Mouse (Mus musculus): ENCODE measurements around the gene Dhx38. TPM values are rescaled to one million over a fixed set of nuclear protein-coding genes. Genes with fewer than 3 reads are reported as not detected.
A peak's percentile ranks its signal among the peaks of the same experiment; 100 is the strongest.

Gene Dhx38
- total RNA-seq (2021) = 10 to 100 TPM; 26.3 to 28.2 TPM

DNA sequence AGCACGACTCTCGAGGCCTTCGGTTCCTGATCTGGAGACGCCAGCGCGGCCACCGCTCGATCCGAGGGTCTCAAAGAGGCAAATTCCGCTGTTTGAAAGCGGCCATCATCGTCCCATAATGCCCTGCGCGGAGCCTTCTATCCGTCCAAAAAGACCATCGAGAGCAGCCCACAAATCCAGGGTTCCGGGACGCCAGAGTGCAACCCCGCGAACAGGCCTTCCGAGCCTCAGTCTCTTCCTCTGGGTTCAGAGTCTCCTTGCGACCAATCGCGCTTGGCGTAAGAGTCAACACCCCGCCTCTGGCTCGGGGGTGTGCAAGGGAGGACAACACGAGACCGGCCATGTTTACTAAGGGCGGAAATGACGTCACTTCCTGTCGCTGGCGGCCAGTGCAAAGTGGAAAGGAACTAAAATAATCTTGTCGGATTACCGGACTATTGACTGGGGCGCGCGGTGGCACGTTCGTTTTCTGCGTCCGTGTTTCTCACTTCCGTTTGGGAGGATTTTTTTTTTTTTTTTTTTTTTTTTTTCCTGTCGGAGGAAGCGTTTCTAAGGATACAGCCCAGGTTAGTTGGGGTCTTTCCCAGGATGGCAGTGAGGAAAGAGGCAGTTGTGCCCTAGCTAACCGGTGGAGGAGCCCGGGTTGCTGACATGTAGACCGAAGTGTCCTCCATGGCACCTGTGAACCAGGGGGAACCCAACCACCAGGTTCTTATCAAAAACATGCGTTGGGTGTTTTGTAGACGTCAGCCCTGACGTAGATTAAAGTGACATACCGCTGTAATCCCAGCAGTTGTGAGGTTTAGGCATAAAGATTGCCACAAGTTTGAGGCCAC lies at the start of gene Dhx38, which contains the start of gene Txnl4b:
TSS of gene Dhx38 (minus strand) at position 364 of the 836 bp plus-strand sequence.
TSS of gene Txnl4b (plus strand) at position 395 of the 836 bp plus-strand sequence.
- DNase-seq (ENCODE audit: low spot score in 2 of 2) = peak; percentile 98 to 100
- intact Hi-C loops (cut with DNase I) = loop anchor here (1.0 to 5.0 kb wide), 3 partner anchors 43 to 1977 kb away; partner anchors contain the start of genes Ap1g1, Dhodh and Psmd7

DNA sequence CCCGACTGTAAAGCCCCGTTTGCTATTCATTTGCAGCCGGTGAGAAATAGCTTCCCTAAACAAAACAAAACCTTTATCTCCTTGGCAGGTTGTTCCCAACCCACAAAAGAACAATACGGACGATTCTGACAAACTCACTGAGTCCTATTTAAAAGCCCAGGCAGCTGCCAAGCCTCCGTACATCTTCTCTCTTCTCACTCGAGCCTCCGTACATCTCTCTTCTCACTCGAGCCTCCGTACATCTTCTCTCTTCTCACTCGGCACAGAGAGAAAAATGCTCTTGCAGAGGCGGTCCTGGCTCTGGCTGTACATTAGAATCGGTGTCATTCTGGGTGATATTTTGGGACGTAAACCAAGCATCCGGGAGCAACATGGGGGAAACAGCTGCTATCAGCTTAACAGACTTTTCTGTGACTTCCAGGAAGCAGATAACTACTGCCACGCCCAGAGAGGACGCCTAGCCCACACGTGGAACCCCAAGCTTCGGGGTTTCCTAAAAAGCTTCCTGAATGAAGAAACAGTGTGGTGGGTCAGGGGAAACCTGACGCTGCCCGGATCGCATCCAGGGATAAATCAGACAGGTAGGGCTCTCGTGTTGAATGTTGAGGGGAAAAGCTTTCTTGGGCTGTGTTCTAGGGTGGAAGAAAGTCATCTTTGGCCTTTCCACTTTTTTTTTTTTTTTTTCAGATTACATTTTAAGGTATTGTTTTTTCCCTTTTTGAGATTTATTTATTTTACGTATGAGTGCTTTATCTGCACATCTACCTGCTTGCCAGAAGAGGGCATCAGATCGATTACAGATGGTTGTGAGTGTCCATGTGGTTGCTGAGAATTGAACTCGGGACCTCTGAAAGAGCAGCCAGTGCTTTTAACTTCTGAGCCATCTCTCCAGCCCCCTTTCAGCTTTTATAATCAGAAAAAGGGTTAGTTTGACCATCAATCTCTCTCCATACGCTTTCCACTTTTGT lies 48.9 kb upstream of the Dhx38 start, which contains the start of gene Pkd1l3:
TSS of gene Pkd1l3 (plus strand) at position 275 of the 968 bp plus-strand sequence.
- intact Hi-C loops (cut with DNase I) = no loop called here
- DNase-seq (ENCODE audit: low spot score in 2 of 2) = peak in 1 of 2 experiments; percentile 58

DNA sequence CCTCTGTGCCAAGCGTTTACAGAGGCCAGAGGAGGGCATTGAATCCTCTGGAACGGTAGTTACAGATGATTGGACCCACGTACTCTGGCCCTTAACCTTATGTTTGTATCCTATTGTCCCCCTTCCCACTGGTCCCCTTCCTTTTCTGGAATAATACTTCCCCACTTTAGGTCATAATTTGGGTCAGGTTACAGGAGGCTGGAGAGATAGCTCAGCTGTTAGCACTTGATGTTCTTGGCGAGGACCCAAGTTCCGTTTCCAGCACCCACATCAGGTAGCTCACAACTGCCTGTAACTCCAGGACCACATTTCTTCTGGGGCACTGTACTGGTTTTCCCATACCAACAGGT lies 43.5 kb upstream of the Dhx38 start:
- intact Hi-C loops (cut with DNase I) = loop anchor here (2.0 to 5.0 kb wide), 3 partner anchors 44 to 98 kb away; partner anchors contain the start of genes Dhx38, Ist1, Txnl4b and Zfp821
- peak in 1 of 2 experiments; percentile 8 for DNase-seq (ENCODE audit: low spot score in 2 of 2)

DNA sequence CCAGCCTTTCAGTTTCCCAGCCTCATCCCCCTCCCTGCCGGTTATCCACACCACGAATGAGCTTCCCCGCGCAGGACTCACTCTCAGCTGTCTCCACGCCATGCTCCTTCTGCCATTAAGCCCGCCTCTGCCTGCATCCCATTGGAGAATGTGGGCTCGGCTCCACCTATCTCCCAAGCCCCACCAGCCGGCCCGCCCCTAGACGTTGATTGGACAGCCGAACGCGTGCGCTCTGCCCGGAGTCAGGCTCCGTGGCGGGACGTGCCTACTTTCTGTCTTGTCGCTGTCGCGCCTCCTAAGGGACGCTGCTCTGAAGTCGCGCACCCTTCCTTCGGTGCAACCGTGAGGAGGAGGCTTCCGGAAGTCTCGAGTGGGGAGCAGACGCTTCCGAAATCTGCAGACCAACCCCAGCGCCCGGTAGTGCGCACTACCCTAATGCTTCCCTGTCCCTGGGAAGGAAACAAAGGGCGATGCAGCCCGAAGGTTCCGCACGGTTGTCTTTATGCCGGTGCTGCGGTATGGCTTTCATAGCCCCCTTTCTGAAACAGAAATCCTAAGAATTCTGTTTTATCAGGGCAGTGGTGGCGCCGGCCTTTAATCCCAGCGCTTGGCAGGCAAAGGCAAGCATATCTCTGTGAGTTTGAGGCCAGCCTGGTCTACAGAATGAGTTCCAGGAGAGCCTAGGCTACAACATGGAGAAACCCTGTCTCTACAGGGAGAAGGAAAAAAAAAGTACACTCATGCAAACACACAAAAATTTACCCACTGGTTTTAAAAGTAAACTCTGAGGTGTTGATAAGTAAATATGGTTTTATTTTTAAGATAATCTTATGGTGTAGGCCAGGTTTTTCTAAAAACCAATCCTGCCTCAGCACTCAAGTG lies 42.9 kb upstream of the Dhx38 start, which contains the start of gene Dhodh:
TSS of gene Dhodh (minus strand) at position 403 of the 882 bp plus-strand sequence.
- intact Hi-C loops (cut with DNase I) = loop anchor here (2.0 to 5.0 kb wide), 3 partner anchors 44 to 99 kb away; partner anchors contain the start of genes Dhx38, Ist1, Txnl4b and Zfp821
- peak; percentile 96 to 99 for DNase-seq (ENCODE audit: low spot score in 2 of 2)

GRCm38 (mm10) chr8:109607650-109608049 lies 42.0 kb upstream of the Dhx38 start:
- intact Hi-C loops (cut with DNase I) = loop anchor here (2.0 to 5.0 kb wide), 3 partner anchors 43 to 100 kb away; partner anchors contain the start of genes Dhx38, Ist1, Txnl4b and Zfp821
- peak in 1 of 2 experiments; percentile 9 for DNase-seq (ENCODE audit: low spot score in 2 of 2)

GRCm38 (mm10) chr8:109606725-109607124 lies 41.1 kb upstream of the Dhx38 start:
- intact Hi-C loops (cut with DNase I) = loop anchor here (5.0 kb wide), 2 partner anchors 86 to 101 kb away; partner anchors contain the start of genes Ist1 and Zfp821
- DNase-seq (ENCODE audit: low spot score in 2 of 2) = peak in 1 of 2 experiments; percentile 30

GRCm38 (mm10) chr8:109595854-109596253 lies 30.2 kb upstream of the Dhx38 start:
- peak; percentile 21 to 29 for DNase-seq (ENCODE audit: low spot score in 2 of 2)

DNA sequence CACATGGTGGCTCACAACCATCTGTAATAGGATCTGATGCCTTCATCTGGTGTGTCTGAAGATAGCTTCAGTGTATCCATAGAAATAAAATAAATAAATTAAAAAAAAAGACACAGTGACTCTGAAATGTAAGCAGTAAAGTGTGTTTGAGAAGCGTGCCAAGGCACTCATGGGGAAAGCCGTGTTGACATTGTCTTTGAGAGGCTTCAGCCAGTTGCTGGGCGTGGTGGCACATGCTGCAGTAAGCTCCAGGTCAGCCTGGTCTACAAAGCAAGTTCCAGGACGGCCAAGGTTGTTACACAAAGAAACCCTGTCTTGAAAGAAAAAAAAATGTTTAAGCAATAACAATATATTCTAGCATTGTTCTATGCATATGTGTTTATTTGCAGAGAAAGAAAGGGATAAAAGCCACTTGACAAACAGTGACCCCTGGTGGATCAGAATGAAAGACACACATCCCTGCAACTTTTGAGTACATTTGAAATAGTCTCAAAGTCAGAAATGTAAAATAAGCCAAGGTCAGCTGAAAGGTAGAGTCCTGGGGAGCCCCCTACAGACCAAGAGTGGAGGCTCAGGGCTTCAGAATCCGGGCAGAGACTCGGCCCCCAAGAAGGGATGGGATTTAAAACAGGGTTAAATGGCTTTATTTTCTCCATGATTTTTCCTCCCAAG lies 27.6 kb upstream of the Dhx38 start:
- peak in 1 of 2 experiments; percentile 32 for DNase-seq (ENCODE audit: low spot score in 2 of 2)
- intact Hi-C loops (cut with DNase I) = no loop called here

More at GRCm38 (mm10) chr8:109595854-109596253, 30.2 kb upstream of the Dhx38 start:
- intact Hi-C loops (cut with DNase I) = no loop called here

DNA sequence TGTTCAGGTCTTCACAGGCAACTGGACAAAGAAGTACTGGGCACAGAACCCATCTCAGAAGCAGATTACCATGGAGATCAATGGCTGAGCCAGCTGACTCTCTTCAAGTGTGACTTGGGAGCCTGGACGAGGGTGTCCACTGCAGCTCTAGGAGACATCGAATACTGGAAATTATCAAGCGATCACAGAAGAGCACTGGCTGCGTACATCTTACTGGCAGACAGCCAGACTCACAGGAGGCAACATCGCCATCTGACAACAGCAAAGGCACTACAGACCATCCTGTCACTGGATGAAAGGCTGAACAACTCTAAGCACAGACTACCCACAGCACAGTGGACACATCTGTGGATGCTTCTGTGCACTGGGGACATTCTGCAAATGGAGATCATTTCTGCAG lies 26.5 kb upstream of the Dhx38 start:
- intact Hi-C loops (cut with DNase I) = no loop called here
- no peak for DNase-seq (ENCODE audit: low spot score in 2 of 2)

DNA sequence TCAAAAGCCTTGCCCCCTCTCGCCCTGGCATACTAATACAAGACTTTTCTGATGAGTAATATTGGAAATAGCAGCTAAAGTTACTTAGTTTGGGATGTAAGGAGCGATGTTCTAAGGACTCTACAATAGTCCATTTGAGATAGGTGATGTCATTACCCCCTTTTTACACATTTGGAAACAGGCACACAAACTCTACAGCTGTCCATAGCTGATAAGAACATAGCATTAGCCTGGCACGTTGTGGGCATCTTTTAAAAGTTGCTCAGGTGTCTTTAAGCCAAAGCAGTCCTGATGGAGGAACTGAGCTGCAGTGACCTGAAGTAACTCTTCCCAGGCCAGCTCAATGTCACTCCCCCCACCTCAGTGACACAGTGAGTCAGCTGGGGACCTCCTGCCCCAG lies 25.7 kb upstream of the Dhx38 start:
- intact Hi-C loops (cut with DNase I) = no loop called here
- DNase-seq (ENCODE audit: low spot score in 2 of 2) = no peak

DNA sequence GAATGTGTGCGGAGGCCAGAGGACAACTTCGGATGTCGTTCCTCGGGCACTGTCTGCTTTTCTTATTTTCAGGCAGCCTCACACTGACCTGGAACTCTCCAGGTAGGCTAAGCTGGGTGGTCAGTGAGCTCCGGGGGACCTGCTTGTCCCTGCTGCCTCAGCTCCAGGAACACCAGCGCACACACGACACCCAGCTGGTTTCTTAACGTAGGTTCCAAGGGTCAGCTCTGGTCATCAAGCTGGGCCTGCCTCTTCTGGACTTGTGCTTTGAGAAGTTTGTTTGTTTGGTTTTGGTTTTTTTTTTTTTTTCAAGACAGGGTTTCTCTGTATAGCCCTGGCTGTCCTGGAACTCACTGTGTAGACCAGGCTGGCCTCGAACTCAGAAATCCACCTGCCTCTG lies 25.2 kb upstream of the Dhx38 start:
- no peak for DNase-seq (ENCODE audit: low spot score in 2 of 2)
- intact Hi-C loops (cut with DNase I) = no loop called here

DNA sequence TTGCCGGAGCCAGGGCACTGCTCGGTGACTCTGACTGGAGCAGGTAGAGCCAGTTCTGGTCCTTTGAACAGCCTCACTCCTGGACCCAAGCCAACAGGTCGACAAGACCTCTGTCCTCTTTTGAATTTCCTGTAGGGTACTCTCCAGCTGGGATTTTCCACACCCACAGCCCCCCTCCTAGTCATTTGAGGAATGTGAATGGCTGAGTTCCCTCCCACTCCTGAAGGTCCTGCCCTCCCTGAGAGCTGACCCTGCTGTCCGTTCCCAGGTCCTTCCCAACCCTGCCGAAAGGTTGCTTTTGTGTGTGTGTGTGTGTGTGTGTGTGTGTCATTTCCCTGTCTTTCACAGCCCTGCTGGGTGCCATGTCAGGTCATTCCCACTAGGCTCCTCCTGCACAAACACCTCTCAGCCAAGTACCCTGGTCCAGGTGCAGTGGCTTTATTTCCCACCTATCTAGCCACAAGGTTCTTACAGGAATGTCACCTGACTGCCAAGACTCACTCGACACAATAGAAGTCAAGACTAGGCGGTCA lies 21.4 kb upstream of the Dhx38 start:
- DNase-seq (ENCODE audit: low spot score in 2 of 2) = no peak
- intact Hi-C loops (cut with DNase I) = no loop called here

GRCm38 (mm10) chr8:109585652-109586051 lies 20.0 kb upstream of the Dhx38 start:
- intact Hi-C loops (cut with DNase I) = no loop called here
- DNase-seq (ENCODE audit: low spot score in 2 of 2) = no peak

DNA sequence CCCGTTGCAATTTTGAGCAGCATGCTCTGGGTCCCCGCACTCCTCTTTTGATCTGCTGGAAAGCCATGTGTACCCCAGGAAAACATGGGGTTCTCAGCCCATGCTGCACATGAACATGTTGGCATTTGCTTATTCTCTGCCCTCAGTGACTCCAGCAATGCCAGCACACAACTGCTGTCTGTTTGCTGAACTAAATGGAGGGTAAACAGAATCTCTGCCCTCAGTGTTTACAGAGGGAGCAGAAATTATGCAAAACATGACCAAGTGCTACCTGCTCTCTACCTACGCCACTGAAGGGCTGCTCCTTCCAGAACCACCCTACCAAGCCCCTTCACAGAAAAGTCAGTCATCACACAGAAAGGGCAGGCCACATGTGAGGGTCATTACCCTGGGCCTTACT lies 19.2 kb upstream of the Dhx38 start:
- no peak for DNase-seq (ENCODE audit: low spot score in 2 of 2)
- intact Hi-C loops (cut with DNase I) = no loop called here

GRCm38 (mm10) chr8:109584293-109584692 lies 18.6 kb upstream of the Dhx38 start:
- intact Hi-C loops (cut with DNase I) = no loop called here
- DNase-seq (ENCODE audit: low spot score in 2 of 2) = no peak

- DNase-seq (ENCODE audit: low spot score in 2 of 2) = no peak
- intact Hi-C loops (cut with DNase I) = no loop called here
Measured at GRCm38 (mm10) chr8:109578900-109579301, 13.2 kb upstream of the Dhx38 start, which contains the start of gene Hp. Hp (minus strand) TSS chr8:109579172.

DNA sequence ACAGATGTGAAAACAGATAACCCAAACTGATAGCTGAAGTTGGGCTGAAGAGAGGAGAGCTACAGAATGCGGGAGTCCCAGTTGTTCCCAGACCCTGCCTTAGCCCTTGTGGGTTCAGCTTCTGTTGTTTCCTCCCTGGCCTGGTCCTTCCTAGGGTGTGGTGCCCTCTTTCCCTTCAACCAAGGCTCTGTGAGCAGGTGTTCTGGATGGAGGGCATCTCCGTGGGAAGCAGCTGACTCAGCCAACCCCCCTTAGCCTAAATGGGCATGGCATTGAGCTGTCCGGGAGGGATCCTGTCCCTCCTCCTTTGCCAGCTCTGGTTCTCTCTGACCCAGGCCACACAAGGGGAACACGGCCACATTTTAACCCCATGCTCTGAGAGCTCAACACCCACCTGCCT lies 10.7 kb upstream of the Dhx38 start:
- intact Hi-C loops (cut with DNase I) = no loop called here
- no peak for DNase-seq (ENCODE audit: low spot score in 2 of 2)

GRCm38 (mm10) chr8:109571139-109571538 lies 5.5 kb upstream of the Dhx38 start:
- intact Hi-C loops (cut with DNase I) = no loop called here
- no peak for DNase-seq (ENCODE audit: low spot score in 2 of 2)

Data from left cerebral cortex, postnatal 25 days (tissue).